Mouse (Mus musculus): ENCODE measurements around the gene Slc31a1. TPM values are rescaled to one million over a fixed set of nuclear protein-coding genes. Genes with fewer than 3 reads are reported as not detected.
A peak's percentile ranks its signal among the peaks of the same experiment; 100 is the strongest.

Slc31a1 gene
- polyA plus RNA-seq, 1 experiment from 2014 or later: 41.2 TPM

GRCm38 (mm10) chr4:62357631-62358148 lies 2.8 kb upstream of the Slc31a1 start:
- no peak for ATAC-seq (ENCODE audit: insufficient number of reproducible peaks, insufficient read depth, low FRiP score, low read depth)
- H3K27ac ChIP-seq (ENCODE audit: low read length): no peak overlapping the region
- 80% methylated on average over 1 of the region's 1 CpGs for WGBS

GRCm38 (mm10) chr4:62359256-62359775 lies 1.2 kb upstream of the Slc31a1 start:
- Histone ChIP-seq H3K4me2 (replicated peaks; ENCODE audit: low read depth, low read length) (peak overlapping the region; percentile 55), H3K27ac (ENCODE audit: low read length) (no peak overlapping the region), H3K36me3 (ENCODE audit: control insufficient read depth, insufficient read depth, low read length) (no peaks in the 10 kb centered on the region), H3K4me3 (ENCODE audit: low read depth, low read length) (peak overlapping the region; percentile 51), H3K27me3 (ENCODE audit: control insufficient read depth, insufficient read depth, low read length) (no peaks in the 10 kb centered on the region), H3K9ac (replicated peaks; ENCODE audit: low read depth, low read length) (peak overlapping the region; percentile 54), H3K4me1 (ENCODE audit: control insufficient read depth, insufficient read depth, low read length) (peaks cover 11% of the 10 kb centered on the region), H3K9me3 (ENCODE audit: control insufficient read depth, low read depth, low read length) (no peaks in the 10 kb centered on the region)
- no peak for ATAC-seq (ENCODE audit: insufficient number of reproducible peaks, insufficient read depth, low FRiP score, low read depth)
- WGBS: 39% methylated on average over 7 of the region's 7 CpGs

More at GRCm38 (mm10) chr4:62357631-62358148, 2.8 kb upstream of the Slc31a1 start:
- Histone ChIP-seq H3K9ac (replicated peaks; ENCODE audit: low read depth, low read length) (no peak overlapping the region), H3K4me3 (ENCODE audit: low read depth, low read length) (no peak overlapping the region), H3K36me3 (ENCODE audit: control insufficient read depth, insufficient read depth, low read length) (no peaks in the 10 kb centered on the region), H3K27me3 (ENCODE audit: control insufficient read depth, insufficient read depth, low read length) (no peaks in the 10 kb centered on the region), H3K9me3 (ENCODE audit: control insufficient read depth, low read depth, low read length) (no peaks in the 10 kb centered on the region), H3K4me1 (ENCODE audit: control insufficient read depth, insufficient read depth, low read length) (peaks cover 11% of the 10 kb centered on the region), H3K4me2 (replicated peaks; ENCODE audit: low read depth, low read length) (no peak overlapping the region)

- WGBS: 1% methylated on average over 22 of the region's 22 CpGs
- H3K27me3 ChIP-seq (ENCODE audit: control insufficient read depth, insufficient read depth, low read length): no peaks in the 10 kb centered on the region
- peaks cover 13% of the 10 kb centered on the region for H3K4me1 ChIP-seq (ENCODE audit: control insufficient read depth, insufficient read depth, low read length)
- peak overlapping the region; percentile 51 for H3K4me3 ChIP-seq (ENCODE audit: low read depth, low read length)
- H3K27ac ChIP-seq (ENCODE audit: low read length): peak overlapping the region; percentile 58
- H3K9ac ChIP-seq (replicated peaks; ENCODE audit: low read depth, low read length): peak overlapping the region; percentile 79
- H3K9me3 ChIP-seq (ENCODE audit: control insufficient read depth, low read depth, low read length): no peaks in the 10 kb centered on the region
- H3K36me3 ChIP-seq (ENCODE audit: control insufficient read depth, insufficient read depth, low read length): no peaks in the 10 kb centered on the region
- ATAC-seq (ENCODE audit: insufficient number of reproducible peaks, insufficient read depth, low FRiP score, low read depth): peak; percentile 56
- H3K4me2 ChIP-seq (replicated peaks; ENCODE audit: low read depth, low read length): peak overlapping the region; percentile 50
Observed at GRCm38 (mm10) chr4:62360805-62361455, 403 bp downstream of the Slc31a1 start.

- H3K27me3 ChIP-seq (ENCODE audit: control insufficient read depth, insufficient read depth, low read length): no peaks in the 10 kb centered on the region
- H3K4me1 ChIP-seq (ENCODE audit: control insufficient read depth, insufficient read depth, low read length): peaks cover 13% of the 10 kb centered on the region
- no peaks in the 10 kb centered on the region for H3K9me3 ChIP-seq (ENCODE audit: control insufficient read depth, low read depth, low read length)
- no peak for ATAC-seq (ENCODE audit: insufficient number of reproducible peaks, insufficient read depth, low FRiP score, low read depth)
- peak overlapping the region; percentile 51 for H3K4me3 ChIP-seq (ENCODE audit: low read depth, low read length)
- 38% methylated on average over 6 of the region's 6 CpGs for WGBS
- H3K36me3 ChIP-seq (ENCODE audit: control insufficient read depth, insufficient read depth, low read length): no peaks in the 10 kb centered on the region
- H3K4me2 ChIP-seq (replicated peaks; ENCODE audit: low read depth, low read length): peak overlapping the region; percentile 50
- H3K27ac ChIP-seq (ENCODE audit: low read length): no peak overlapping the region
- peak overlapping the region; percentile 79 for H3K9ac ChIP-seq (replicated peaks; ENCODE audit: low read depth, low read length)
Observed at GRCm38 (mm10) chr4:62361571-62361970, 1.0 kb downstream of the Slc31a1 start.

GRCm38 (mm10) chr4:62361997-62362396 lies 1.5 kb downstream of the Slc31a1 start:
- H3K9ac ChIP-seq (replicated peaks; ENCODE audit: low read depth, low read length): no peak overlapping the region
- H3K36me3 ChIP-seq (ENCODE audit: control insufficient read depth, insufficient read depth, low read length): no peaks in the 10 kb centered on the region
- WGBS: 78% methylated on average over 1 of the region's 1 CpGs
- H3K9me3 ChIP-seq (ENCODE audit: control insufficient read depth, low read depth, low read length): no peaks in the 10 kb centered on the region
- no peak for ATAC-seq (ENCODE audit: insufficient number of reproducible peaks, insufficient read depth, low FRiP score, low read depth)
- H3K4me2 ChIP-seq (replicated peaks; ENCODE audit: low read depth, low read length): peak overlapping the region; percentile 50
- H3K4me3 ChIP-seq (ENCODE audit: low read depth, low read length): peak overlapping the region; percentile 51; the same call in 1 of the 2 replicates
- H3K27ac ChIP-seq (ENCODE audit: low read length): no peak overlapping the region
- H3K27me3 ChIP-seq (ENCODE audit: control insufficient read depth, insufficient read depth, low read length): no peaks in the 10 kb centered on the region
- H3K4me1 ChIP-seq (ENCODE audit: control insufficient read depth, insufficient read depth, low read length): peaks cover 13% of the 10 kb centered on the region

- no peak overlapping the region for H3K4me3 ChIP-seq (ENCODE audit: low read depth, low read length)
- no peaks in the 10 kb centered on the region for H3K9me3 ChIP-seq (ENCODE audit: control insufficient read depth, low read depth, low read length)
- H3K4me1 ChIP-seq (ENCODE audit: control insufficient read depth, insufficient read depth, low read length): peaks cover 13% of the 10 kb centered on the region
- no peak for ATAC-seq (ENCODE audit: insufficient number of reproducible peaks, insufficient read depth, low FRiP score, low read depth)
- no peaks in the 10 kb centered on the region for H3K36me3 ChIP-seq (ENCODE audit: control insufficient read depth, insufficient read depth, low read length)
- H3K4me2 ChIP-seq (replicated peaks; ENCODE audit: low read depth, low read length): no peak overlapping the region
- WGBS: 63% methylated on average over 2 of the region's 2 CpGs
- H3K9ac ChIP-seq (replicated peaks; ENCODE audit: low read depth, low read length): no peak overlapping the region
- no peak overlapping the region for H3K27ac ChIP-seq (ENCODE audit: low read length)
- no peaks in the 10 kb centered on the region for H3K27me3 ChIP-seq (ENCODE audit: control insufficient read depth, insufficient read depth, low read length)
Observed at GRCm38 (mm10) chr4:62362437-62362836, 1.9 kb downstream of the Slc31a1 start.

GRCm38 (mm10) chr4:62364299-62364698 lies 3.8 kb downstream of the Slc31a1 start:
- Histone ChIP-seq H3K9me3 (ENCODE audit: control insufficient read depth, low read depth, low read length) (no peaks in the 10 kb centered on the region), H3K27ac (ENCODE audit: low read length) (no peak overlapping the region), H3K4me3 (ENCODE audit: low read depth, low read length) (no peak overlapping the region), H3K4me2 (replicated peaks; ENCODE audit: low read depth, low read length) (no peak overlapping the region), H3K4me1 (ENCODE audit: control insufficient read depth, insufficient read depth, low read length) (peaks cover 10% of the 10 kb centered on the region), H3K36me3 (ENCODE audit: control insufficient read depth, insufficient read depth, low read length) (no peaks in the 10 kb centered on the region), H3K9ac (replicated peaks; ENCODE audit: low read depth, low read length) (no peak overlapping the region), H3K27me3 (ENCODE audit: control insufficient read depth, insufficient read depth, low read length) (no peaks in the 10 kb centered on the region)
- ATAC-seq (ENCODE audit: insufficient number of reproducible peaks, insufficient read depth, low FRiP score, low read depth): no peak
- 57% methylated on average over 8 of the region's 8 CpGs for WGBS

GRCm38 (mm10) chr4:62366291-62366690 lies 5.8 kb downstream of the Slc31a1 start:
- H3K27me3 ChIP-seq (ENCODE audit: control insufficient read depth, insufficient read depth, low read length): no peaks in the 10 kb centered on the region
- H3K9ac ChIP-seq (replicated peaks; ENCODE audit: low read depth, low read length): no peak overlapping the region
- H3K4me3 ChIP-seq (ENCODE audit: low read depth, low read length): no peak overlapping the region
- no peaks in the 10 kb centered on the region for H3K9me3 ChIP-seq (ENCODE audit: control insufficient read depth, low read depth, low read length)
- H3K4me1 ChIP-seq (ENCODE audit: control insufficient read depth, insufficient read depth, low read length): peaks cover 6% of the 10 kb centered on the region
- no peak overlapping the region for H3K27ac ChIP-seq (ENCODE audit: low read length)
- ATAC-seq (ENCODE audit: insufficient number of reproducible peaks, insufficient read depth, low FRiP score, low read depth): no peak
- no peak overlapping the region for H3K4me2 ChIP-seq (replicated peaks; ENCODE audit: low read depth, low read length)
- WGBS: 63% methylated on average over 4 of the region's 4 CpGs
- no peaks in the 10 kb centered on the region for H3K36me3 ChIP-seq (ENCODE audit: control insufficient read depth, insufficient read depth, low read length)

All from stomach, embryonic 14.5 days (tissue).